Mouse (Mus musculus) neural tube, embryonic 14.5 days (tissue): ENCODE measurements at regions not wholly inside any gene's neighbourhood (a gene's known extent, or its start where the extent isn't known, plus 50 kb on each side); places are given as distances from the start of the nearest gene placed in this dataset.

ENCODE experiments used
- ATAC-seq: fragments of 200-750 bp; cut with Nextera tagmentation; 2 replicates; pipeline ENCODE4 v1.8.0; 2017; ENCODE audit warnings: low read depth, mild to moderate bottlenecking, moderate TSS enrichment, moderate library complexity
- H3K27ac ChIP-seq: fragments of 300-500 bp; sonication (generic); 2 replicates; pipeline ENCODE4 v1.5.1; 2014; ENCODE audit warnings: low read depth, mild to moderate bottlenecking, control low read depth, low read length, moderate library complexity, mixed read lengths
- H3K27me3 ChIP-seq: fragments of 300-500 bp; sonication (generic); 2 replicates; pipeline ENCODE4 v1.6.1; 2014; ENCODE audit warnings: low read length; ENCODE audit not compliant: control insufficient read depth, insufficient read depth
- H3K36me3 ChIP-seq: fragments of 300-500 bp; sonication (generic); 2 replicates; pipeline ENCODE4 v1.6.1; 2014; ENCODE audit warnings: low read length, mixed read lengths; ENCODE audit not compliant: control insufficient read depth, insufficient read depth
- H3K4me1 ChIP-seq: fragments of 300-500 bp; sonication (generic); 2 replicates; pipeline ENCODE4 v1.6.1; 2014; ENCODE audit warnings: low read length; ENCODE audit not compliant: control insufficient read depth, insufficient read depth
- H3K4me2 ChIP-seq: fragments of 300-500 bp; sonication (generic); 2 replicates; pipeline ENCODE4 v1.6.1; 2014; ENCODE audit warnings: mild to moderate bottlenecking, low read depth, low read length, control low read depth
- H3K4me3 ChIP-seq: fragments of 300-500 bp; sonication (generic); 2 replicates; pipeline ENCODE4 v1.5.1; 2014; ENCODE audit warnings: low read depth, low read length, control low read depth, mixed read lengths
- H3K9ac ChIP-seq: fragments of 300-500 bp; sonication (generic); replicated peaks from 2 replicates; pipeline ENCODE4 v1.6.1; 2014; ENCODE audit warnings: low read depth, mild to moderate bottlenecking, control low read depth, low read length, mixed read lengths
- H3K9me3 ChIP-seq: fragments of 300-500 bp; sonication (generic); 2 replicates; pipeline ENCODE4 v1.6.1; 2016; ENCODE audit warnings: low read length; ENCODE audit not compliant: control insufficient read depth
- WGBS: fragments of 180-500 bp; shearing (Covaris S2); extraction: QIAGEN DNeasy Blood & Tissue Kit; methylation state at CpG from one replicate; pipeline ENCODE4 v1.1.7; 2014; 5-methylcytosine and 5-hydroxymethylcytosine counted together

- Histone ChIP-seq H3K27ac (no peak overlapping the region), H3K27me3 (no peaks in the 10 kb centered on the region), H3K9ac (no peak overlapping the region), H3K9me3 (no peaks in the 10 kb centered on the region), H3K36me3 (no peaks in the 10 kb centered on the region), H3K4me2 (no peak overlapping the region), H3K4me1 (no peaks in the 10 kb centered on the region), H3K4me3 (no peak overlapping the region)
- no peak for ATAC-seq
- WGBS: 75% methylated on average over 5 of the region's 5 CpGs
Measured at GRCm38 (mm10) chr17:7666207-7666606, 160.9 kb downstream of the Fndc1 start.

- Histone ChIP-seq H3K4me2 (no peak overlapping the region), H3K9me3 (no peaks in the 10 kb centered on the region), H3K9ac (no peak overlapping the region), H3K4me3 (no peak overlapping the region), H3K4me1 (no peaks in the 10 kb centered on the region), H3K27me3 (no peaks in the 10 kb centered on the region), H3K36me3 (no peaks in the 10 kb centered on the region), H3K27ac (no peak overlapping the region)
- 30% methylated on average over 3 of the region's 3 CpGs for WGBS
- no peak for ATAC-seq
Measured at GRCm38 (mm10) chr17:7665686-7666085, 161.4 kb downstream of the Fndc1 start.

- Histone ChIP-seq H3K27me3 (no peaks in the 10 kb centered on the region), H3K9me3 (no peaks in the 10 kb centered on the region), H3K4me2 (no peak overlapping the region), H3K27ac (no peak overlapping the region), H3K9ac (no peak overlapping the region), H3K4me3 (no peak overlapping the region), H3K36me3 (no peaks in the 10 kb centered on the region), H3K4me1 (no peaks in the 10 kb centered on the region)
- no peak for ATAC-seq
- 89% methylated on average over 7 of the region's 7 CpGs for WGBS
Measured at GRCm38 (mm10) chr17:7663896-7664880, 162.9 kb downstream of the Fndc1 start.

- Histone ChIP-seq H3K27ac (no peak overlapping the region), H3K27me3 (no peaks in the 10 kb centered on the region), H3K9ac (no peak overlapping the region), H3K4me3 (no peak overlapping the region), H3K9me3 (no peaks in the 10 kb centered on the region), H3K4me2 (no peak overlapping the region), H3K36me3 (no peaks in the 10 kb centered on the region), H3K4me1 (no peaks in the 10 kb centered on the region)
- no peak for ATAC-seq
- WGBS: 58% methylated on average over 1 of the region's 1 CpGs
Measured at GRCm38 (mm10) chr17:7656503-7656902, 170.6 kb downstream of the Fndc1 start.

GRCm38 (mm10) chr17:7655966-7656365 is 171.1 kb downstream of the Fndc1 start:
- WGBS: 95% methylated on average over 6 of the region's 6 CpGs
- H3K36me3 ChIP-seq: no peaks in the 10 kb centered on the region
- no peaks in the 10 kb centered on the region for H3K4me1 ChIP-seq
- no peak overlapping the region for H3K4me2 ChIP-seq
- no peak overlapping the region for H3K27ac ChIP-seq
- no peak overlapping the region for H3K4me3 ChIP-seq
- H3K9me3 ChIP-seq: no peaks in the 10 kb centered on the region
- H3K27me3 ChIP-seq: no peaks in the 10 kb centered on the region
- H3K9ac ChIP-seq: no peak overlapping the region
- ATAC-seq: no peak

GRCm38 (mm10) chr17:7654064-7654564 is 173.0 kb downstream of the Fndc1 start:
- no peak for ATAC-seq
- Histone ChIP-seq H3K4me3 (no peak overlapping the region), H3K27me3 (no peaks in the 10 kb centered on the region), H3K36me3 (no peaks in the 10 kb centered on the region), H3K9me3 (no peaks in the 10 kb centered on the region), H3K9ac (no peak overlapping the region), H3K4me1 (no peaks in the 10 kb centered on the region), H3K27ac (no peak overlapping the region), H3K4me2 (no peak overlapping the region)
- 74% methylated on average over 7 of the region's 7 CpGs for WGBS

- WGBS: 59% methylated on average over 1 of the region's 1 CpGs
- no peak for ATAC-seq
- Histone ChIP-seq H3K9me3 (no peaks in the 10 kb centered on the region), H3K4me2 (no peak overlapping the region), H3K4me1 (no peaks in the 10 kb centered on the region), H3K27me3 (no peaks in the 10 kb centered on the region), H3K4me3 (no peak overlapping the region), H3K27ac (no peak overlapping the region), H3K36me3 (no peaks in the 10 kb centered on the region), H3K9ac (0 out of 2 replicates have a peak overlapping the region, but pooled peaks have one; percentile 11)
Measured at GRCm38 (mm10) chr17:7652037-7652436, 175.1 kb downstream of the Fndc1 start.

- 86% methylated on average over 4 of the region's 4 CpGs for WGBS
- no peaks in the 10 kb centered on the region for H3K4me1 ChIP-seq
- no peaks in the 10 kb centered on the region for H3K27me3 ChIP-seq
- no peak for ATAC-seq
- H3K27ac ChIP-seq: no peak overlapping the region
- H3K4me3 ChIP-seq: no peak overlapping the region
- H3K9me3 ChIP-seq: no peaks in the 10 kb centered on the region
- H3K36me3 ChIP-seq: no peaks in the 10 kb centered on the region
- no peak overlapping the region for H3K9ac ChIP-seq
- H3K4me2 ChIP-seq: no peak overlapping the region
Measured at GRCm38 (mm10) chr17:7650417-7650816, 176.7 kb downstream of the Fndc1 start.

DNA sequence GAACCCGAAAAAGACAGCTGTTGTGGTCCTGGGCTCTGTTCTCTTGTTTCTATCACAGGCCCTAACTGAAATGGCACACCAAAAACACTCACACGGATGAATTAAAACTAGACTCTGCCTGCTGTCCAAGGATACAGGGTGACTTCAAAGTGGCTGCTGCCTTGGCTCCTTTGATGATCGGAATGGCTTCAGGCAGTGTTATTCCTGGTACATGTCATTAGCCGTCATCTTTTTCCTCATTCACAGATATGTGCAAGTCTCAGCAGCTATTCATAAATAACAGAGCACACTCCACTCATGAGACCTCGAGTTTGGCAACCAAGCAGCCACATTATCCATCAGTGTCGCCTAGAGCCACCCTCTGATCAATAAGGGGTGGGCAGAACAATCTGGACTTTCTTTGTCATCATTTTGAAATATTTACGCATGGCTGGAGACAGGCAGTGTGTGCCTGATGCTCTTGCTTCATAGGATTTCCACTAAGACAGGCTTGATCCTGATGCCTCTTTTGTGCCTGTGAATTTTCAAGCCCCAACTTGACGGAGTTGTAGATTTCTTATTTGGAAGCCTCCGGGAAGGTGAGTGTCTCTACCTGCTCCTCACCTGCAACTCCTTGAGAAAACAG is 182.1 kb downstream of the Fndc1 start:
- Histone ChIP-seq H3K4me1 (no peaks in the 10 kb centered on the region), H3K27me3 (no peaks in the 10 kb centered on the region), H3K4me2 (no peak overlapping the region), H3K9me3 (no peaks in the 10 kb centered on the region), H3K27ac (no peak overlapping the region), H3K4me3 (no peak overlapping the region), H3K9ac (no peak overlapping the region), H3K36me3 (no peaks in the 10 kb centered on the region)
- ATAC-seq: no peak
- 62% methylated on average over 9 of the region's 9 CpGs for WGBS
